Mouse (Mus musculus) kidney, adult 18-20 months (tissue): Measurements from ENCODE around the gene Sike1.

Experiments
- DNase-seq: peaks from one replicate; pipeline ENCODE4 v3.0.0; 2021

Gene Sike1

DNA sequence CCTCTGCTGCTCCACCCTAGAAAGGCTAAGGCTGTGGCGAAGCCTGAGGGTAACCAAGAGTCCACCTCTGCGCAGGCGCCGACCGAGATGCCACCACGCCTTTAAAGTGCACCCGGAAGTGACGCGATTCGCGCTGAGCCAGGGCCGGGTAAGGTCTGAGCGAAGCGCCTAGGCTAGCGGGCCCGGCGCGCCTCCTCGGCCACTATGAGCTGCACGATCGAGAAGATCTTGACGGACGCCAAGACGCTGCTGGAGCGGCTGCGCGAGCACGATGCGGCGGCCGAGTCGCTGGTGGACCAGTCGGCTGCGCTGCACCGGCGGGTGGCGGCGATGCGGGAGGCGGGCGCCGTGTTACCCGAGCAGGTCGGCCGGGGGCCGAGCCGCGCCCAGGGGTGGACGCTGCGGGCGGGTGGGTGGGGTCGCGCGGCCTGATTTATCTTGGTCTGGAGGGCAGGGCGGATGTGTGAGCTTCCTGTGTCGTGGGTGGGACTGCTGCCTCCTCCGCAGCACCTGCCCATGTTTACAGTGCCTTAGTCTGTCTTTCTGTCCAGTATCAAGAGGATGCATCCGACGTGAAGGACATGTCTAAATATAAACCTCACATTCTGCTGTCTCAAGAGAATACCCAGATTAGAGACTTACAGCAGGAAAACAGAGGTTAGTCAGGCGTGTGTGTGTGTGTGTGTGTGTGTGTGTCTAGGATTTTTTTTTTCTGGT is at the start of gene Sike1:
Gene Sike1 (plus strand): TSS at position 104 of the 717 bp plus-strand sequence.
- DNase-seq: peak; percentile 96

DNA sequence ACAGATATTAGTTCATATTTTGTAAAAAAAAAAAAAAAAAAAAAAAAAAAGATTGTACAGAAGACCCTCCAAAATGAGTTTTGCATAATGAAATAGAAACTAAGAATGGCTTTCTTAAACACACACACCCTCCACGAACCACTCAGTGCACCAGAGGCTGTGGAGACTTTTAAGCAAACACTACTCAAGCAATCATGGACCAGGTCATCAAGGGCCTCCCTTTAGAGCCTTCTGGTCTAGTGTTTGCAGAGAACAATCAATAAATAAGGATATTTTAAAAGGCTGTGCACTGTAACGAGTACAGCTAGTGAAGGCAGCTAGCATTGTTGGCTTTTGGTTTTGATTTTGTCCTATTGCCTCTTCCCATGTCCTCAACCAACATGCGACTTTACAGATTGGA is 49.2 kb upstream of the Sike1 start:
- no peak for DNase-seq

DNA sequence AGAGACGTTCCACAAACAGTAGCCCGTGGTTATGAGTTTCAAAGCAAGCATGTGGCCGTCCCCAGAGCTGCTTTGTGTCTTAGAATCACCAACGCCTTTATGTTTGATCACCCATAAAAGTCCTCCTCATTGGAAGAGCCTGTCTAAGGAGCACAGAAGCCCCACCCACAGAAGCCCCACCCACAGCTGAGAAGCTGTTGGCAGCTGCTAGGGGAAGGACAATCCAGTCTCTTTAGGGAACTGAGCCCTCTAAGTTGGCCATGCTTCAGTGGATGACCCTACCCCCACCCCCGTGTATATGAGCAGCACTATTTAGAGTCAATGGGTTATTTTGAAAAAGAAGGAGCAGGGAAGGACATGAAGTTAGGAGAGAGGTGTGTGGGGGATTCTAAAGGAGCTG is 48.6 kb upstream of the Sike1 start:
- DNase-seq: no peak

DNA sequence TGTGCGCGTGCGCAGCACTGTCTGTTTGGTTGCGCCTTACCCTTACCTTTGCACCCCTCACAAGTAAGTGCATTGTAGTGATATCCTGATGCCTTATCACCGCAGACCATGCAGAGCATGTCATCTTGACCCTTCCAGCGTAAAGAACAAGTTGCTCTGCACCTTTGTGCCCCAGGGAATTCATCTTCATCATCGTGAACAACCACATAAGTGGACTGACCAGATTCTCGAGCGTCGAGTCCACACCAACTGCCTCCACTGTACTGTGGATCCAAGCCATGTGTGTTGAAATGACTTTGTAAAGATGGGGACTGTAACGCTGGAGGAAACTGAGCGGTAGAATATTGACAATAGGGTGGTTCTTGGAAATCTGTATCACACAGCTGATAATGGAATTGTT is 41.0 kb upstream of the Sike1 start:
- no peak for DNase-seq

DNA sequence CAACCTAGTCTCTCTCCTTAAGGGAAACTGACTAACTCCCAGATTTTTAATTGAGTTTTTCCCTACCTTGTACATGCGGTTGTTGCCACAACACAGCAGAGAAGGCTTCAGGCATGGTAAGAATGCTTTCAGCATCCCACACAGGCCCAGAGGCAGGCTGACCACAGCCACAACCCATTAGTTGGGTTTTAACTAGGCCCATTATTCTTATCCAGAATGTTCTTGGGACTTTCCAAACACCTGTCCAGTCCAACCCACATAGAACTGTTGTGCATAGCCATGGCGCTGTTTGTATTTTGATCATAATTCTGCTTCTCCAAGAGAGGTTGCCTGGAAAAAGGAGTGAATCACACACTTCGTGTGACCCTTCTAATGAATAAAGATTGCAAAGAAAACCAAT is 40.4 kb upstream of the Sike1 start:
- no peak for DNase-seq

DNA sequence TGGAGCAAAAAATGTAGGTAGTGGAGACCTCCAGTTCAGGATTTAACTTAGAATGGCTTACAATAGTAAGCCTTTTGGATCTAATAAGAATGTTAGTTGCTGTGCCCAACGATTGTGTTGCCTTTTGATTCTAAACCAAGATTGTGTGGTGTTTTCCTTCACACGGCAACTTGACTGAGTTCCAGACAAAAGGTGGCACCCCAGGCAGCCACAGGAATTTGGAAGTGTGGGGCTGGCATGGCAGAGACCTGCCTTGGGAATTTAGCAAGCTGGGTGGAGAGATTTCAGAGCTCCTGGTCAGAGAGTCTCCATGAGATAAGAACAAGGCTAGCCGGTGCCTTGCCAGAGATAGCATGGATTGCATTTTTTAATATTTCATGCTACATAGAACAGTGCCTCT is 39.9 kb upstream of the Sike1 start:
- no peak for DNase-seq

DNA sequence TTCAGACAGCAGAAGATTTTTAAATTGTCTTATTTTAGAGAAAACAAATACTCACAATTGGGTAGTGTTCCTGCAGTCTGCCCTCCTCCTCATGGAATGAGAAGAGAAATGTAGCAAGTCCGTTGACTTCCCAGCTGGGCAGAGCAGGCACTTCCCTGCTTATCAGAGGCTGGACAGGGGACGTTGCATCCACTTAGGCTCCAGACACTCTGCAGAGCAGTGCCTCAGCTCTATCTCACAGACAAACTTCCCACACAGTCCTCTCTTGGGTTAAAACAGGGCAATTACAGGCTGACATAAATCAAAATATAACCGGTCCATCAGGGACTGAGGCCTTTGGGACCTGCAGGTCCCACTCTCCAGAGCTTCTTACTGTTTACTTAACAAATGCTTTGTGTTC is 31.5 kb upstream of the Sike1 start, which contains the start of gene Nr1h5:
Gene Nr1h5 (minus strand): TSS at position 101 of the 400 bp plus-strand sequence.
- no peak for DNase-seq

DNA sequence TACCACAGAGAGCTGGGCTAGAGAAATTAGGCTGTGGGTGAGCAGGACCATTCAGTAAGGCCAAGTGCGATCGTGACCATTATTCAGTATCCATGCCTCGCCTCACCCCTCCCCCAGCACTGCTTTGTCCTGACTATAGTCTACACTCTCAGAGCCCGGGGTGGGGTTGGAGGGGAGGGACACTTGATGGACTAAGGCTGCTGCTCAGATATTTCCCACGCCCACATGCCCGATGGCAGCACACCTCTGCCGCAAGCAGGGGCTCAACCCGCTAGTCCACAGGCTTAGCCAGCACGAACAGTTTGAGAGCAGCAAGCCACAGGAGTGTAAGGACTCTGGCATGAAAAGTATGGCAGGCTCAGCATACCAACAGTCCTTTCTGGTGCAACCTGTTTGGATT is 25.4 kb upstream of the Sike1 start:
- DNase-seq: no peak

DNA sequence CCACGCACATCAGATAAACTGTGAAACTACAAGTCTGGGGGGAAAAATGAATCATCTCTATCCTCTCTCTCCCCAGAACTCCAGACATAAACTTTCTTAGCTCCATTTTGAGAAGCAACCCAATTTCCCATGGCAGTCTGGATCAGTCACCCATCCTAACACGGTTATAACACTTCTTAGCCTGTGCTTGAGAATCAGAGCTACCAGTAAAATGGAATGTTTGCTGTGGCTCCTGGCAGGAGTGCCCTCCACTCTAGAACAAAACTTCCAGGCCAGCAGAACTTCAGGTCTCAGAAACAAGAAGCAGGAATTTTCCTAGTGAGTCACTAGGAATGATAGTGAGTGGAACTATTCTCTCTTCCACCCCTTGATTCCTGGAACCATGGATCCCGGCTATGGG is 25.0 kb upstream of the Sike1 start:
- DNase-seq: no peak

DNA sequence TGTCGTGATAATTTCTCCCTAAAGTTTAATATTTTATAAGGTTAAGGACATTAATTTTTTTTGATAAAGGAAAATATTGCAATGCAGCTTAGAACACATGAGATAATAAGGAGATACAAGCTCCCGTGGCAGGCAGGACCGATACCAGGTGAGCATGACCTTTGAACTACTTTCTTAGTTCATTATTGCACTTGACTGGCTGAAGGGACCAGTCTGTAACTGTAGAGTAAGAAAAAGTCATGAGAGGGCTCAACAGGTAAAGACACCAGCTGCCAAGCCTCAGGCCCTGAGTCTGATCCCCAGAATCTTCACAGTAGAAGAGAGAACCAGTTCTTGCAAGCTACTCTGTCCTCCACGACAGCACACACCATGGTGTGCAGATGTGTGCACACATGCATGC is 18.6 kb upstream of the Sike1 start:
- DNase-seq: no peak

DNA sequence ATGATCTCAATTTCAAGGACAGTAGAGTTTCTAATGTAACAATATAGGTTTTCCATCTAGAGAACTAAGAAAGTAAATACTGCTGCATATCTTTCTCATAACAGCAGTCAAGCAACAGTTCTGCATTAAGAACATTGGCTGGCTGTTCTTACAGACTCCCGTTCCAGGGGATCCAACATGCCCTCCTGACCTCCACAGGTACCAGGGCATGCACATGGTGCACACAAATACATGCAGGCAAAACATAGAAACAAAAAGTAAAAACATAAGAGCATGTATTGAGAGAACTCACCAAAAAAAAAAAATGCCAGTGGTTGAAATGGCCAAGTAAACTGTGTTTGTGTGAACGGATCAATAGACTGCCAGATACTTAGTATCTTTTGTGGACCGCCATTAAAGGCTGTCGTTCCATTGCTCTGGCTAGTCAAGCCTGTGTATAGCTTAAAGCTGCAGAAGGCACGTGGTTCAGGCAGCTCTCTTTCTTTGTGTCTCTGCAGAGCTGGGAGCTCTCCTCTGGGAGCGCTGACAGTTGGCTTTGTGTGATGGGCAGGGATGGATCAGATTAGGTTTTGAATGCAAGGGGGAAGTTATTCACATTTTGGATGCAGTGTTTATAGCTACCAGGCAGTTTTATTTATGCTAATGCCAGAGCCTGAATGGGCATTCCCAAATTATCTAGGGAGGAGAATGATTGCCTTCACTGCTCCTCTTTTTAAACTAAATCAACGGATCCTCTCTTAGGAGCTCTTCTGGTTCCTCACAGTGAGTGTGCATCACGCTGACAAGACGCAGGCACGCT is 15.8 kb upstream of the Sike1 start:
- DNase-seq: no peak

DNA sequence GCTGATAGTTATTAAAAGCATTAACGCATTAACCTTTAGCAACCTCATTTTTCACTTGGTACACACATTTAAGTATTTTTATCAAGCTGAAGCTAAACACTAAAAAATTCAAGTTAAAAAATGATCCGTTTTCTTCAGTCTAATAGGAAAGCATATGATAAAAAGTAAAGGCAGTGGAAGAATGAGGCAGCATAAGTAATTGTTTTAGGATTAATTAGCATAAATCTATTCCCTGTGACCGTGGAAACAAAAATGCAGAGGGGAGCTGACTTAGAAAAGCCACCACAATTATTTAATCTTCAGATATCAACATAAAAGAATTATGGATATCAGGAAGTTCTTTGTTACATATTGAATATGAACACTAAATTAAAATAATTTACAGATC is 15.2 kb upstream of the Sike1 start:
- no peak for DNase-seq

DNA sequence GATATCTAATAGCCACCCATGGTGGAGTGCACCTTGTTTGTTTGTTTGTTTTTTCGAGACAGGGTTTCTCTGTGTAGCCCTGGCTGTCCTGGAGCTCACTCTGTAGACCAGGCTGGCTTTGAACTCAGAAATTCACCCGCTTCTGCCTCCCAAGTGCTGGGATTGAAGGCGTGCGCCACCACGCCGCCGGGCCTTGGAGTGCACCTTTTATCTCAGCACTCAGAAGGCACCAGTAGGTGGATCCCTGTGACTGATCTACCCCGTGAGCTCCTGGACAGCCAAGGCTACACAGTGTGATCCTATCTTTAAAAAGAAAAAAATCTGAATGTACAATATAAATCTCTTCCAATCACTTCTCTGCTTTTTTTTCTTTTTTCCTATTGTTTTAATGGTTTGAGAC is 4.5 kb upstream of the Sike1 start:
- DNase-seq: no peak

DNA sequence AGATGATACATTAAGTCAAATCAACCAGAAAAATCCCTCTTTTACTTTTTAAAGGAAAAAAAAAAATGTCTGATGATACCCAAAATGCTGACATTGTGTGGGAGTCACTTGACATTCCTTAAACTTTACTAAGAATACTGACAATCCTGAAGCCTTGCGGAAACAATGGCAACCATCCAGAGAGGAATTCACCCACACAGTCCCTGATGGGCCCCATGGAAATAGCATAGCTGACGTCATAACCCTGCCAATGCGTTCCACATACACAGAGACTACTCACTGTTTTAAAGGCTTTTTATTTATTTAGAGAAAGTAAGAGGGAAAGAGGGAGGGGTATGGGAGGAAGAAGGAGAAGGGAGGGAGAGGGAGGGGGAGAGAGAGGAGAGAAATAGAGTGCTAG is 2.6 kb upstream of the Sike1 start:
- no peak for DNase-seq

DNA sequence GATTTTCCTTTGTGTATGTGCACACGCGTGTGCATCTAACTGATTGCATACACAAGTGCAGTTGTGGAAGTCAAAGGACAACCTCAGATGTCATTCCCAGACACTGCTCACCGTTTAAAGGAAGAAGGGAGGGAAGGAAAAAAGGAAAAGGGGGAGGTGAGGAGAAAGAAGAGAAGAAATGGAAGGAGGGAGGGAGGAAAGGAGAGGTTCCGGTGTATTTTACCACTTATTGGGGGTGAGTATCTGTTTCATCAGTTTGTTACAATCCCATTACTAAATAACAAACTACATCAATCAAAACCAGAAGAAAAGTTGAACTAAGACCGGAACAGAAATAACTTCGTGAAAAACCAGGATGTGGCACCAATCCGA is 289 bp upstream of the Sike1 start:
- no peak for DNase-seq

DNA sequence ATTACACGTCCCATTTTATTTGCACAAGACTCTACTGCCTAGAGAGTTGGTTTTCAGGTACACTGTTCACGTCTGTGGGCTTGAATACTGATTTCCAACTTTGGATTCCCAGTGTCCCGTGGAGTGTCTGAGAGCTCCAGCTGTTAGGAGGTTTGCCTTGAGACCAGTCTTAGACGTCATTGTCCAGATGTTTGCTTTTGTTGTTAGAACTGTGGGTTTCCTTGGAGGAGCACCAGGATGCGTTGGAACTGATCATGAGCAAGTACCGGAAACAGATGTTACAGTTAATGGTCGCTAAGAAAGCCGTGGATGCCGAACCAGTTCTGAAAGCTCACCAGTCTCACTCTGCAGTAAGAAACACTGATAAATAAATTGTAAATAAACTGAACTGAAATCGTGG is 1.5 kb downstream of the Sike1 start:
- no peak for DNase-seq

DNA sequence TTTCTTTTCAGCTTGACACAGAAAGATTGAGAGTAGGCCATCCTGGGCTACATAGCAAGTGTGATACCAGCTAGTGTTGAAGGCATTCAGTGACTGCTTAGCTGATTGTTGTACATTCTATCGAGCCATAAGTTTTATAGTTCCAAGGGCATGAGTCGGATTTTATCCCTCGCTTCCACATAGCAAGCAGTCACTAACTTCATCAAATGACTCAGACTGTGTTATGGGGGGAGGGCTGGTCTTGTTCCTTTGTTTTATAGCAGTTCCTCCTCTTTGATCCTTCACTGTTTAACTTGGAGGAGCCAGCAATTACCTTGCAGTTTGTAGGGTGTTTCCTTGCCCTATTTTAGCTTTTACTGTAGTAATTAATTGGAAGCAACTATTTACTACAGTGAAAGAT is 2.1 kb downstream of the Sike1 start:
- DNase-seq: no peak

DNA sequence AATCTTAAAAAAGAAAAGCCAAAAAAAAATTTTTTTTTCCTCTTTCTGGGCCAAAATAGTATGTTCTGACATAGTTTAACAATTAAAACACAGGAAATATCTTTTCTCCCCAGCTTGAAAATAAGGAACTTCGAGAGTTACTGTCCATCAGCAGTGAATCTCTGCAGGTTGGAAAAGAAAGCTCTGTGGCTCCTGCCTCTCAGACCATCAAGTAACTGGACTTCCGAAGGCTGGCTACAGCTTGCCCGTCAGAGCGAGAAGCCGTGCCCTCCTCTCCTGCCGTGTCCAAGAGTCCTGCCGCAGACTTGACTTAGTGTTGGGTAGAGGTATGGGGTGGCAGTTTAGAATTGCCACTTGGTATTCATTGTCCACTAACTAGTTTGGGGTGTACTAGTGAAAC is 6.1 kb downstream of the Sike1 start:
- no peak for DNase-seq

DNA sequence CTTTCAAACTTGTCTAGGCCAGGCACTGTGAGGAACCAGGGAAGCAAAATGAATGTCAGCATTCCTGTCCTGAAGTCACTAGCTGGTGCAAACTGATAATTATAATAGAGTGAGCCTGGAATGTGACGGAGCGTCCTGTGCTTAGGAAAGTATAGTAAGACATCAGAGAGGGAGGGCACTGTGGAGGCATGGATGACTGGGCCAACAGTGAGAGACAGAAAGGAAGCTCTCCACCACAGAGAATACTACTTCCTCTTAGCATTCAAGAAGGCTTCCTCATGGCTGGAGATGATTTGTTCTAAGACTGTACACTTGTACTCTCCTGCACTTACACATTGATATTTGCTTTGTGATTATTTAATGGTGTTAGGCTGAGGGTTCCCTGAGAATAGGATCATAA is 21.8 kb downstream of the Sike1 start:
- DNase-seq: no peak

DNA sequence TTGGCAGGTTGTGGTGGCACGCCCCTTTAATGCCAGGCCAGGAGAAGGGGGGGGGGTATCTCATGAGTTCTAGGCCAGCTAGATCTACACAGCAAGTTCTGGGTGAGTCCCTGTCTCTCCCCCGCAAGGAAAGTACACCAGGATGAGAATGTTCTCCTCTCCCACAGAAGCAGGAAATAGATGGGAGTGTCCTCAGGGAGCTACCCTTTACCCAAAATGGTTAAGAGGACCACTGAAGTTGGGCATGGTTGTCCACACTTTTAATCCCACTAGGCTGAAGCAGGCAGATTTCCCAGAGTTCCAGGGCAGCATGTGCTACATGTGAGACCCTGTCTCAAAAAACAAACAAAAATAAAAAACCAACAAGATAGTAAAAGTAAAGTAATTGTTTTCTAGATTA is 24.0 kb downstream of the Sike1 start:
- DNase-seq: no peak

DNA sequence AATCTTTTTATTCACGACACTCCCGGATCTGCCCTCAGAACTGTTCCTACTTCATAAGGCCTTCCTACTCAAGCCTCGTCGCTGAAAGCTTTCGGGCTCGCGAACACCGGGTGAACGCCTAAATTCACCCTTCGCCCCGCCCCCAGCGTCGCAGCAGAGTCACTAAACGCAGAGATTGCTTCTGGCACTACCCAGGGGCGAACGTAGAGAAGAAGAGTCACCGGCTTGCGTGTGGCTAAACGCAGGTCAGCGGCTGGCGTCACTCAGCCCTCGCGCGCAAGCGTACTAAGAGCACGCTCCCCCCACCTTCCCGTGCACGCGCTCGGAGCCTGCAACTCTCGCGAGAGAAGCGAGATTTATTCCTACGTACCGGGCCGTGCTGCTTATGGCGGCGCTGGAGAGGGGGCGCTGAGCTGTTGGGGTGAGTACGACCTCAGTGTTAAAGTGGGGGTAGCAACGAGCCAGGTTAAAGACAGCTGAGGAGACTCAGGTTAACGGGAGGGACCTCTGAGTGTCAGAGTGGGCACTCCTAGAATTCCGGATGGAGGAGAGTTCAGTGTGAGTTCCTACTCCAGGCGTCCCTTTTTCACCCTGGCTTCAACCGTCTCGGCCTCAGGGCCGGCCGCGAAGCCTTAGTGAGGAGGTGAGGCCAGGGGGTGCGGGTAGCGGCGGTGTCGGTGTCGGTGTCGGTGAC is 24.9 kb downstream of the Sike1 start, which contains the start of gene Csde1:
Gene Csde1 (plus strand): TSS at position 178 of the 694 bp plus-strand sequence.
- DNase-seq: peak; percentile 96

DNA sequence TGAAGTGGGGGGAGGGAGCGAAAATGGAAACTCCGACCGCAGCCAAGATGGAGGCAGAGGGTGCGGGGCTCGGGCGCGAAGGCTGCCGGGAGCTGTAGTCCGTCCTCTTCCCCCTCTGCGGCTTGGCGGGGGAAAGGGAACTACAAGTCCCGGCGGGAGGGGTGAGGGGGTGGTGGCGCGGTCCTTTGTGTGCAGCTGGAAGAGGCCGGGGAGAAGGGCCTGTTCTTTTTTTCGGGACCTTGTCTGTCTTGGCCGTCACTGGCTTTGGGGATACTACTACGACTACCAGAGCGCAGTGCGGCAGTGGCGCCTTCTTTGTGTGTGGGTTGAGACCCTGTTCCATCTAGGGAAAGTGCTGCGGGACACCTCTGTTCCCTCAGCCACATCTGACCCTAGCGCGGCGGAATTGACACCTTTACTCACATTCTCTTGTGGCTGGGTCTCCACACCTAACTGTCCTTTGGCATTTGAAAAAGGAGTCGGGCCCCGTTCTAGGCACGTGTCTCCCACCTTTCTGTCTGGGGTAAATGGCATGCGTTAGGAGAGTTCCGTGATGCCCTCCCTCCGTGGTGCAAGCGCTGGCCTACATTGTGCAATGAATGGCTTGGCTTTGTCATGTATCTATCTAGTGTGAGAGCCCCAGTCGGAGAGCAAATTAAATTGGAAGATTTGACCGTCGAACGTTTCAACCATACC is 25.6 kb downstream of the Sike1 start:
- DNase-seq: peak; percentile 90

DNA sequence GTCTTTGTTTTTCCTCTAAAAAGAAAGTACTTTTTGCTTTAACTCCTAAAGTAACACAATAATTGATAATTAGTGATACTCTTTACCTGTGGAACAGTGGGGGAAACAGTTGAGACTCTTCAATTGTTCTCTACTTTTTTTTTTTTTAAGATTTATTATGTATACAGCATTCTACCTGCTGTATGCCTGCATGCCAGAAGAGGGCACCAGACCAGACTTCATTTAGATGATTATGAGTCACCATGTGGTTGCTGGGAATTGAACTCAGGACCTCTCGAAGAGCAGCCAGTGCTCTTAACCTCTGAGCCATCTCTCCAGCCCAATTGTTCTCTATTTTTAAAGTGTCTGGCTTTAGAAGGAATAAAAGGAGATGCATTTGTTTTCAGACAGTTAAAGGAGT is 30.7 kb downstream of the Sike1 start:
- DNase-seq: no peak
